Mouse (Mus musculus) liver, embryonic 13.5 days (tissue): Measurements from ENCODE around the gene Tspan13. TPM values are rescaled to one million over a fixed set of nuclear protein-coding genes. Genes with fewer than 3 reads are reported as not detected.

Experiments used
- ATAC-seq: fragments of 200-750 bp; cut with Nextera tagmentation; 2 replicates; pipeline ENCODE4 v1.8.0; 2017; ENCODE audit warnings: low read depth, mild to moderate bottlenecking, moderate number of reproducible peaks, moderate library complexity
- DNase-seq: peaks from one replicate; pipeline ENCODE4 v3.0.0; 2022
- H3K27ac ChIP-seq: fragments of 300-500 bp; sonication (generic); 2 replicates; pipeline ENCODE4 v1.5.1; 2015; ENCODE audit warnings: moderate library complexity, mild to moderate bottlenecking, inconsistent platforms
- H3K27me3 ChIP-seq: fragments of 300-500 bp; sonication (generic); 2 replicates; pipeline ENCODE4 v1.6.1; 2015; ENCODE audit warnings: mild to moderate bottlenecking, inconsistent platforms
- H3K36me3 ChIP-seq: fragments of 300-500 bp; sonication (generic); 2 replicates; pipeline ENCODE4 v1.6.1; 2015; ENCODE audit warnings: mild to moderate bottlenecking, inconsistent platforms
- H3K4me1 ChIP-seq: fragments of 300-500 bp; sonication (generic); replicated peaks from 2 replicates; pipeline ENCODE4 v1.6.1; 2015; ENCODE audit warnings: inconsistent platforms
- H3K4me2 ChIP-seq: fragments of 300-500 bp; sonication (generic); 2 replicates; pipeline ENCODE4 v1.6.1; 2015; ENCODE audit warnings: inconsistent platforms, mild to moderate bottlenecking, moderate library complexity
- H3K4me3 ChIP-seq: fragments of 300-500 bp; sonication (generic); replicated peaks from 2 replicates; pipeline ENCODE4 v1.5.1; 2015; ENCODE audit warnings: mild to moderate bottlenecking, inconsistent platforms
- H3K9ac ChIP-seq: fragments of 300-500 bp; sonication (generic); 2 replicates; pipeline ENCODE4 v1.6.1; 2015; ENCODE audit warnings: mild to moderate bottlenecking, inconsistent platforms
- H3K9me3 ChIP-seq: fragments of 300-500 bp; sonication (generic); replicated peaks from 2 replicates; pipeline ENCODE4 v1.6.1; 2016; ENCODE audit warnings: inconsistent platforms
- WGBS: fragments of 180-500 bp; shearing (Covaris S2); methylation state at CpG from one replicate; pipeline ENCODE4 v1.1.7; 2015; ENCODE audit not compliant: insufficient replicate concordance; 5-methylcytosine and 5-hydroxymethylcytosine counted together
- polyA plus RNA-seq: library from polyadenylated mRNA; unstranded; fragments of >200 nt; fragmentation: Nextera tagmentation; extraction: Ambion mirVana; gene quantifications from 2 replicates; pipeline ENCODE4 v1.2.1, GENCODE M21; 2015

Tspan13 gene
- polyA plus RNA-seq, 1 experiment from 2014 or later: 21.8 TPM

- no peaks in the 10 kb centered on the region for H3K36me3 ChIP-seq
- no peaks in the 10 kb centered on the region for H3K9me3 ChIP-seq
- no peak overlapping the region for H3K4me3 ChIP-seq
- no peaks in the 10 kb centered on the region for H3K27me3 ChIP-seq
- H3K4me1 ChIP-seq: peaks cover 8% of the 10 kb centered on the region
- no peak overlapping the region for H3K27ac ChIP-seq
- no peak overlapping the region for H3K9ac ChIP-seq
- WGBS: 72% methylated on average over 2 of the region's 2 CpGs
- H3K4me2 ChIP-seq: no peak overlapping the region
- no peak for ATAC-seq
- no peak for DNase-seq
Observed at GRCm38 (mm10) chr12:36047593-36047992, 5.3 kb upstream of the Tspan13 start.

GRCm38 (mm10) chr12:36046196-36046595, 3.9 kb upstream of the Tspan13 start:
- 2% methylated on average over 5 of the region's 5 CpGs for WGBS
- H3K27me3 ChIP-seq: no peaks in the 10 kb centered on the region
- H3K4me2 ChIP-seq: no peak overlapping the region
- no peaks in the 10 kb centered on the region for H3K9me3 ChIP-seq
- ATAC-seq: no peak
- H3K27ac ChIP-seq: no peak overlapping the region
- no peak overlapping the region for H3K9ac ChIP-seq
- DNase-seq: no peak
- peaks cover 21% of the 10 kb centered on the region for H3K4me1 ChIP-seq
- H3K4me3 ChIP-seq: no peak overlapping the region
- H3K36me3 ChIP-seq: no peaks in the 10 kb centered on the region

GRCm38 (mm10) chr12:36044691-36045090, 2.4 kb upstream of the Tspan13 start:
- H3K9me3 ChIP-seq: no peaks in the 10 kb centered on the region
- H3K36me3 ChIP-seq: no peaks in the 10 kb centered on the region
- H3K4me2 ChIP-seq: no peak overlapping the region
- WGBS: 60% methylated on average over 2 of the region's 2 CpGs
- no peak for DNase-seq
- no peak overlapping the region for H3K27ac ChIP-seq
- no peak overlapping the region for H3K9ac ChIP-seq
- H3K27me3 ChIP-seq: no peaks in the 10 kb centered on the region
- no peak for ATAC-seq
- H3K4me1 ChIP-seq: peaks cover 33% of the 10 kb centered on the region
- H3K4me3 ChIP-seq: no peak overlapping the region

- Histone ChIP-seq H3K4me1 (peaks cover 39% of the 10 kb centered on the region), H3K27ac (no peak overlapping the region; the same call in 1 of the 2 replicates), H3K27me3 (no peaks in the 10 kb centered on the region), H3K36me3 (no peaks in the 10 kb centered on the region), H3K4me2 (peak overlapping the region; percentile 98), H3K9ac (peak overlapping the region; percentile 81), H3K9me3 (no peaks in the 10 kb centered on the region), H3K4me3 (peak overlapping the region; percentile 79)
- DNase-seq: peak; percentile 9
- under 1% methylated on average over 50 of the region's 50 CpGs for WGBS
- ATAC-seq: peak; percentile 66
Observed at GRCm38 (mm10) chr12:36041703-36042347, 475 bp downstream of the Tspan13 start.

GRCm38 (mm10) chr12:36041281-36041589, 1.1 kb downstream of the Tspan13 start:
- Histone ChIP-seq H3K4me1 (peaks cover 37% of the 10 kb centered on the region), H3K4me2 (peak overlapping the region; percentile 98), H3K27ac (no peak overlapping the region), H3K9ac (peak overlapping the region; percentile 81), H3K9me3 (no peaks in the 10 kb centered on the region), H3K27me3 (no peaks in the 10 kb centered on the region), H3K4me3 (peak overlapping the region; percentile 79), H3K36me3 (no peaks in the 10 kb centered on the region)
- 23% methylated on average over 4 of the region's 4 CpGs for WGBS
- no peak for ATAC-seq
- DNase-seq: no peak

- no peaks in the 10 kb centered on the region for H3K36me3 ChIP-seq
- H3K4me1 ChIP-seq: peaks cover 34% of the 10 kb centered on the region
- 58% methylated on average over 10 of the region's 10 CpGs for WGBS
- no peak for ATAC-seq
- H3K9me3 ChIP-seq: no peaks in the 10 kb centered on the region
- no peak overlapping the region for H3K9ac ChIP-seq
- no peak overlapping the region for H3K27ac ChIP-seq
- H3K4me2 ChIP-seq: peak overlapping the region; percentile 98
- peak overlapping the region; percentile 79 for H3K4me3 ChIP-seq
- H3K27me3 ChIP-seq: no peaks in the 10 kb centered on the region
- no peak for DNase-seq
Observed at GRCm38 (mm10) chr12:36040571-36041280, 1.6 kb downstream of the Tspan13 start.

GRCm38 (mm10) chr12:36039541-36040084, 2.7 kb downstream of the Tspan13 start:
- Histone ChIP-seq H3K4me2 (peak overlapping the region; percentile 21; the same call in 1 of the 2 replicates), H3K27ac (no peak overlapping the region), H3K9ac (no peak overlapping the region), H3K27me3 (no peaks in the 10 kb centered on the region), H3K4me1 (peaks cover 34% of the 10 kb centered on the region), H3K36me3 (no peaks in the 10 kb centered on the region), H3K9me3 (no peaks in the 10 kb centered on the region), H3K4me3 (no peak overlapping the region)
- DNase-seq: no peak
- 30% methylated on average over 9 of the region's 9 CpGs for WGBS
- ATAC-seq: no peak

GRCm38 (mm10) chr12:36036776-36037175, 5.5 kb downstream of the Tspan13 start:
- Histone ChIP-seq H3K27ac (no peak overlapping the region), H3K9me3 (no peaks in the 10 kb centered on the region), H3K36me3 (no peaks in the 10 kb centered on the region), H3K9ac (no peak overlapping the region), H3K27me3 (no peaks in the 10 kb centered on the region), H3K4me1 (peaks cover 24% of the 10 kb centered on the region), H3K4me2 (no peak overlapping the region), H3K4me3 (no peak overlapping the region)
- DNase-seq: no peak
- ATAC-seq: no peak
- 74% methylated on average over 10 of the region's 10 CpGs for WGBS

GRCm38 (mm10) chr12:36036121-36036520, 6.2 kb downstream of the Tspan13 start:
- H3K36me3 ChIP-seq: no peaks in the 10 kb centered on the region
- H3K4me3 ChIP-seq: no peak overlapping the region
- H3K9me3 ChIP-seq: no peaks in the 10 kb centered on the region
- ATAC-seq: no peak
- H3K4me2 ChIP-seq: no peak overlapping the region
- WGBS: 88% methylated on average over 7 of the region's 7 CpGs
- no peak for DNase-seq
- peaks cover 23% of the 10 kb centered on the region for H3K4me1 ChIP-seq
- no peaks in the 10 kb centered on the region for H3K27me3 ChIP-seq
- no peak overlapping the region for H3K9ac ChIP-seq
- H3K27ac ChIP-seq: no peak overlapping the region

GRCm38 (mm10) chr12:36035501-36035900, 6.8 kb downstream of the Tspan13 start:
- H3K27ac ChIP-seq: no peak overlapping the region
- H3K4me1 ChIP-seq: peaks cover 23% of the 10 kb centered on the region
- no peaks in the 10 kb centered on the region for H3K36me3 ChIP-seq
- H3K27me3 ChIP-seq: no peaks in the 10 kb centered on the region
- H3K4me2 ChIP-seq: no peak overlapping the region
- ATAC-seq (no peak), DNase-seq (no peak)
- no peak overlapping the region for H3K4me3 ChIP-seq
- no peaks in the 10 kb centered on the region for H3K9me3 ChIP-seq
- 65% methylated on average over 6 of the region's 6 CpGs for WGBS
- H3K9ac ChIP-seq: no peak overlapping the region

- Histone ChIP-seq H3K27ac (no peak overlapping the region), H3K27me3 (no peaks in the 10 kb centered on the region), H3K36me3 (no peaks in the 10 kb centered on the region), H3K4me1 (peaks cover 25% of the 10 kb centered on the region), H3K9me3 (no peaks in the 10 kb centered on the region), H3K4me2 (no peak overlapping the region), H3K9ac (no peak overlapping the region), H3K4me3 (no peak overlapping the region)
- no peak for ATAC-seq
- DNase-seq: no peak
- 55% methylated on average over 4 of the region's 4 CpGs for WGBS
Observed at GRCm38 (mm10) chr12:36032419-36032818, 9.9 kb downstream of the Tspan13 start.
